In genomic region chr2:119270643-119271331, GRCm38 (mm10) we compare ENCODE assay signal across 8 mouse cellular contexts. TPM values are rescaled to one million over a fixed set of nuclear protein-coding genes. Genes with fewer than 3 reads are reported as not detected.
A peak's percentile ranks its signal among the peaks of the same experiment; 100 is the strongest.
DNase-seq lines count a peak whose midpoint lies in the region; ATAC-seq and TF ChIP-seq lines count a peak whose summit lies in the region.

TSS of gene Rhov (minus strand) at chr2:119271272.

- H3K36me3 ChIP-seq in embryonic facial prominence, embryonic 10.5 days (replicated peaks), result no peaks in the 10 kb centered on the region
- no peaks in the 10 kb centered on the region for H3K36me3 ChIP-seq in lung, embryonic 14.5 days (ENCODE audit: insufficient read depth)
- H3K36me3 ChIP-seq in neural tube, embryonic 15.5 days, result no peaks in the 10 kb centered on the region

- intact Hi-C loops in heart, postnatal 14 days (cut with DNase I), result no loop called here

- H3K27ac ChIP-seq in embryonic facial prominence, embryonic 10.5 days (replicated peaks), result peak within 1 kb of the TSS; percentile 41; the same call in 1 of the 2 replicates
- peak within 1 kb of the TSS; percentile 72 for H3K27ac ChIP-seq in layer of hippocampus, adult 2 months
- H3K27ac ChIP-seq in lung, embryonic 14.5 days (ENCODE audit: low read depth), result no peak within 1 kb of the TSS
- H3K27ac ChIP-seq in neural tube, embryonic 15.5 days (replicated peaks), result peak within 1 kb of the TSS; percentile 82

- peak; percentile 58 for TF ChIP-seq CTCF in layer of hippocampus, adult 2 months (conservative IDR thresholded peaks at IDR 0.05)
- peak; percentile 47 for TF ChIP-seq CTCF in lung, embryonic 14.5 days (IDR thresholded peaks at IDR 0.05; ENCODE audit: low read depth)

- H3K27me3 ChIP-seq in embryonic facial prominence, embryonic 10.5 days (replicated peaks; ENCODE audit: low read depth, poor library complexity, severe bottlenecking), result peaks cover 29% of the 10 kb centered on the region
- H3K27me3 ChIP-seq in lung, embryonic 14.5 days (ENCODE audit: insufficient read depth, low read length), result no peaks in the 10 kb centered on the region
- H3K27me3 ChIP-seq in neural tube, embryonic 15.5 days (replicated peaks), result 0 out of 2 replicates have a peak, but pooled peaks cover 3% of the 10 kb centered on the region

- H3K9me3 ChIP-seq in embryonic facial prominence, embryonic 10.5 days, result no peaks in the 10 kb centered on the region
- no peaks in the 10 kb centered on the region for H3K9me3 ChIP-seq in lung, embryonic 14.5 days (ENCODE audit: low read depth, low read length)
- H3K9me3 ChIP-seq in neural tube, embryonic 15.5 days (replicated peaks), result no peaks in the 10 kb centered on the region

- H3K4me1 ChIP-seq in embryonic facial prominence, embryonic 10.5 days, result peaks cover 10% of the 10 kb centered on the region
- no peaks in the 10 kb centered on the region for H3K4me1 ChIP-seq in lung, embryonic 14.5 days (ENCODE audit: insufficient read depth)
- peaks cover 28% of the 10 kb centered on the region for H3K4me1 ChIP-seq in neural tube, embryonic 15.5 days

- peak within 1 kb of the TSS; percentile 99 for H3K4me2 ChIP-seq in lung, embryonic 14.5 days
- H3K4me2 ChIP-seq in neural tube, embryonic 15.5 days, result peak within 1 kb of the TSS; percentile 85

- peak within 1 kb of the TSS; percentile 44 for H3K9ac ChIP-seq in lung, embryonic 14.5 days
- peak within 1 kb of the TSS; percentile 69 for H3K9ac ChIP-seq in neural tube, embryonic 15.5 days (replicated peaks)

- ATAC-seq in lung, embryonic 14.5 days (ENCODE audit: insufficient read depth), result peak; percentile 86
- ATAC-seq in neural tube, embryonic 15.5 days (ENCODE audit: low FRiP score), result peak; percentile 92

- peak; percentile 70 for DNase-seq in CD4-positive, CD25-positive, alpha-beta regulatory T cell, adult 2 months (ENCODE audit: low read depth, low spot score)
- peak; percentile 65 for DNase-seq in adrenal gland, postnatal 14 days
- DNase-seq in embryonic facial prominence, embryonic 10.5 days (ENCODE audit: low spot score), result peak; percentile 79
- DNase-seq in heart, postnatal 14 days, result peak; percentile 34 to 38
- DNase-seq in layer of hippocampus, adult 2 months (ENCODE audit: low spot score in 2 of 2), result peak; percentile 50 to 51
- peak; percentile 81 for DNase-seq in lung, embryonic 14.5 days
- DNase-seq in thymus, postnatal 25 days, result peak; percentile 70

- WGBS in embryonic facial prominence, embryonic 10.5 days, result 1% methylated on average over 49 of the region's 49 CpGs
- WGBS in lung, embryonic 14.5 days, result under 1% methylated on average over 49 of the region's 49 CpGs
- WGBS in neural tube, embryonic 15.5 days, result under 1% methylated on average over 49 of the region's 49 CpGs

- H3K4me3 ChIP-seq in embryonic facial prominence, embryonic 10.5 days, result peak within 1 kb of the TSS; percentile 69
- H3K4me3 ChIP-seq in layer of hippocampus, adult 2 months, result peak within 1 kb of the TSS; percentile 71
- H3K4me3 ChIP-seq in lung, embryonic 14.5 days (ENCODE audit: low read depth, low read length), result peak within 1 kb of the TSS; percentile 51
- H3K4me3 ChIP-seq in neural tube, embryonic 15.5 days (replicated peaks), result peak within 1 kb of the TSS; percentile 59

RNA-seq across cellular contexts. Expression of gene Rhov, which starts in this region (rescaled TPM):
- total RNA-seq in adrenal gland, postnatal 14 days (2021), result 0.41 TPM in 1 of 2 replicates, not detected in the other
- 0.74 and 2.5 TPM in 2 replicates for polyA plus RNA-seq in embryonic facial prominence, embryonic 10.5 days (2016; fragmentation: Nextera tagmentation; extraction: Ambion mirVana)
- total RNA-seq in heart, postnatal 14 days (2021), result not detected
- total RNA-seq in layer of hippocampus, adult 2 months (2021), result 1 to 10 TPM; 5.9 to 7.1 TPM
- 0.11 and 0.24 TPM in 2 replicates for polyA plus RNA-seq in lung, embryonic 14.5 days (2014; fragmentation: Nextera tagmentation; extraction: Ambion mirVana)
- polyA plus RNA-seq in neural tube, embryonic 15.5 days (2015; fragmentation: Nextera tagmentation; extraction: Ambion mirVana), result 39.5 and 46.6 TPM in 2 replicates

Comparison
In these comparisons a context has a peak if more than half of its experiments do, and no peak if none do; other contexts are left out.
1. RNA of gene Rhov (polyA plus RNA-seq): 39.5 to 46.6 TPM in neural tube, embryonic 15.5 days; 0.74 to 2.5 TPM in embryonic facial prominence, embryonic 10.5 days and 0.11 to 0.24 TPM in lung, embryonic 14.5 days; every median in the first group is over 10 times any median in the second.
2. Peak in DNase-seq in adrenal gland, postnatal 14 days; RNA of the gene not detected or under 1 TPM.
3. Peak in DNase-seq in heart, postnatal 14 days; RNA of the gene not detected or under 1 TPM.
4. Peak in DNase-seq, ATAC-seq, H3K4me3 ChIP-seq, H3K9ac ChIP-seq and H3K4me2 ChIP-seq in lung, embryonic 14.5 days; RNA of the gene not detected or under 1 TPM.
5. Peak in every context shown above with its lines, with median percentiles within 50 percentile points of each other: DNase-seq and H3K4me3 ChIP-seq.